Mouse (Mus musculus) activated CD4-positive, CD25-positive, alpha-beta regulatory T cell, adult 9 weeks (primary cell): ENCODE data around the gene Ceacam2. TPM values are rescaled to one million over a fixed set of nuclear protein-coding genes. Genes with fewer than 3 reads are reported as not detected.

Experiments
- polyA plus RNA-seq: library from polyadenylated mRNA; unstranded; fragments of 100-300 nt; shearing (Covaris generic); gene quantifications from one replicate; pipeline ENCODE4 v1.2.1, GENCODE M21; 2017

Gene Ceacam2
- not detected for polyA plus RNA-seq

DNA sequence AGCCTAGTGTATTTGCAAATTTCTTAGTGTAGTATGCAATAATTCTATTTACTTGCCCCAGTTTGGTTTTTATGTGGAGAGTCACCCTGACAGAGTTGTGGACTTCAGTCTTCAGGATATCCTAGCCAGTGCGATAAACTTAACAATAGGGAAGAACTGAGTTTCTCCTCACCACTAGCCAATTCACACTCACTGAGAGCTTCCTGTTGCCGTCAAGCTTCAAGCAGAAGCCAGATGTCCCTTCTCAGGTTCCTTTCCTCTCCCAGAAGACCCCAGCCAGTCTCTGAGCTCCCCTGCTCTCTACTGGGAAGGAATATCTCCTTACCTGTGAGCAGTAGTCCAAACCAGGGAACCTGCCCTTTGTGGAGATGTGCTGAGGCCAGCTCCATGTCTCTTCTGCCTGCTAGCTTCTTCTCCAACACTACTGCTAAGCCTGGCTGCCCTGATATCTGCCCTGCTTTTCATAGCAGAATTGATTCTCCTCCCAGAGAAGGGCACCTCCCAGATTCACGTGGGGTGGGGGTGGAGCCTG lies at the start of gene Ceacam2:
Gene Ceacam2, minus strand, starts transcription at position 482 of the 532 bp plus-strand sequence.

DNA sequence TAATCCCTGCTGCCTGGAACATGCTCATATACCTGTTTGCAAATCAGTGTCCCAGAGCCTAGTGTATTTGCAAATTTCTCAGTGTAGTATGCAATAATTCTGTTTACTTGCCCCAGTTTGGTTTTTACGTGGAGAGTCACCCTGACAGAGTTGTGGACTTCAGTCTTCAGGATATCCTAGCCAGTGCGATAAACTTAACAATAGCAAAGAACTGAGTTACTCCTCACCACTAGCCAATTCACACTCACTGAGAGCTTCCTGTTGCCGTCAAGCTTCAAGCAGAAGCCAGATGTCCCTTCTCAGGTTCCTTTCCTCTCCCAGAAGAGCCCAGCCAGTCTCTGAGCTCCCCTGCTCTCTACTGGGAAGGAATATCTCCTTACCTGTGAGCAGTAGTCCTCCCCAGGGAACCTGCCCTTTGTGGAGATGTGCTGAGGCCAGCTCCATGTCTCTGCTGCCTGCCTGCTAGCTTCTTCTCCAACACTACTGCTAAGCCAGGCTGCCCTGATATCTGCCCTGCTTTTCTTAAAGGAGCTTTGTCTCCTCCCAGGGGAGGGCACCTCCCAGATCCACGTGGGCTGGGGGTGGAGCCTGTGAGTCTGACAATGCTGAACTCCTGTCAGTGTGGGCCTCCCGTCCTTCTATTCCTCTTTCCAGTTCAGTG lies 62.4 kb downstream of the Ceacam2 start, which contains the start of gene Ceacam1:
Gene Ceacam1, minus strand, starts transcription at position 513 of the 661 bp plus-strand sequence.

Other genes with a start within 250 kb of the Ceacam2 start
- 43.9 TPM for gene Pafah1b3, start 241.9 kb downstream of the Ceacam2 start, polyA plus RNA-seq
- not detected for gene Prr19, start 238.4 kb downstream of the Ceacam2 start, polyA plus RNA-seq
- not detected for gene Tmem145, start 233.8 kb downstream of the Ceacam2 start, polyA plus RNA-seq
- 0.24 TPM for gene Megf8, start 222.7 kb downstream of the Ceacam2 start, polyA plus RNA-seq
- gene Cnfn, start 170.1 kb downstream of the Ceacam2 start, polyA plus RNA-seq, result not detected
- 18.2 TPM for gene Lipe, start 141.1 kb downstream of the Ceacam2 start, polyA plus RNA-seq
- not detected for gene Cxcl17, start 127.0 kb downstream of the Ceacam2 start, polyA plus RNA-seq
- gene Ceacam1, start 62.3 kb downstream of the Ceacam2 start, polyA plus RNA-seq, result 0.37 TPM
- gene Erich4, start 76.0 kb upstream of the Ceacam2 start, polyA plus RNA-seq, result not detected
- gene Dmac2, start 79.6 kb upstream of the Ceacam2 start, polyA plus RNA-seq, result 67.2 TPM
- 0.28 TPM for gene B3gnt8, start 86.8 kb upstream of the Ceacam2 start, polyA plus RNA-seq
- 53.1 TPM for gene Bckdha, start 119.1 kb upstream of the Ceacam2 start, polyA plus RNA-seq
- gene Exosc5, start 119.3 kb upstream of the Ceacam2 start, polyA plus RNA-seq, result 113 TPM
- 4.5 TPM for gene Tmem91, start 135.3 kb upstream of the Ceacam2 start, polyA plus RNA-seq
- 51.7 TPM for gene B9d2, start 140.9 kb upstream of the Ceacam2 start, polyA plus RNA-seq
- 80.3 TPM for gene Tgfb1, start 147.1 kb upstream of the Ceacam2 start, polyA plus RNA-seq
- gene Ccdc97, start 179.2 kb upstream of the Ceacam2 start, polyA plus RNA-seq, result 78.1 TPM
- gene Hnrnpul1, start 214.9 kb upstream of the Ceacam2 start, polyA plus RNA-seq, result 61.1 TPM
- gene Axl, start 248.8 kb upstream of the Ceacam2 start, polyA plus RNA-seq, result 46.6 TPM